Mouse (Mus musculus): Measurements from ENCODE around the gene Il10rb. TPM values are rescaled to one million over a fixed set of nuclear protein-coding genes. Genes with fewer than 3 reads are reported as not detected.

The Il10rb gene
- polyA plus RNA-seq, 1 experiment from 2014 or later: 11.7 TPM

GRCm38 (mm10) chr16:91446778-91447511 lies 41.0 kb downstream of the Il10rb start:
- Histone ChIP-seq H3K4me3 (no peak overlapping the region), H3K4me1 (no peaks in the 10 kb centered on the region), H3K9ac (no peak overlapping the region), H3K9me3 (no peaks in the 10 kb centered on the region), H3K4me2 (no peak overlapping the region), H3K27ac (no peak overlapping the region), H3K36me3 (replicated peaks) (no peaks in the 10 kb centered on the region), H3K27me3 (replicated peaks) (no peaks in the 10 kb centered on the region)
- 84% methylated on average over 8 of the region's 8 CpGs for WGBS
- ATAC-seq (replicated peaks): no peak

DNA sequence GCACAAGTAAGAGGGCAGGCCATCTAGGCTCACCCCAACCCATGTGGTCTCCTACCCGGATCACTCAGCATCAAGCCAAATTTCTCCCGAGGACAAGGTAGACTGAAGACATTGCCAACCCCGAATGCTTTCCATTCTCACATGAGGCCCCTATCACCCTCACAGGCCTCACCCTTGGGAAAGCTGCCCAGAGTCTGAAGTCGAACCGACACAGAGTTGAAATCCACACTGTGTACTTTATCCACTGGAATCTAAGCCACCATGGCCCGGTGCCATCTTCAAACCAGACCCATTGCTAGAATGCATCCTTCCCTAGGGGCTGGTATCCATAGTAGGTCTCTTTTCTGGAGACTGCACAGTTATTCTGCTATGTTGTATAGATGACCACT lies 41.5 kb downstream of the Il10rb start:
- WGBS: 82% methylated on average over 6 of the region's 6 CpGs
- Histone ChIP-seq H3K27ac (no peak overlapping the region), H3K4me1 (no peaks in the 10 kb centered on the region), H3K9me3 (no peaks in the 10 kb centered on the region), H3K9ac (no peak overlapping the region), H3K4me2 (no peak overlapping the region), H3K36me3 (replicated peaks) (no peaks in the 10 kb centered on the region), H3K27me3 (replicated peaks) (no peaks in the 10 kb centered on the region), H3K4me3 (no peak overlapping the region)
- ATAC-seq (replicated peaks): no peak

- WGBS: 94% methylated on average over 5 of the region's 5 CpGs
- H3K9me3 ChIP-seq: no peaks in the 10 kb centered on the region
- no peak overlapping the region for H3K4me3 ChIP-seq
- H3K9ac ChIP-seq: no peak overlapping the region
- no peak overlapping the region for H3K4me2 ChIP-seq
- H3K27ac ChIP-seq: no peak overlapping the region
- H3K27me3 ChIP-seq (replicated peaks): no peaks in the 10 kb centered on the region
- no peak for ATAC-seq (replicated peaks)
- H3K36me3 ChIP-seq (replicated peaks): no peaks in the 10 kb centered on the region
- no peaks in the 10 kb centered on the region for H3K4me1 ChIP-seq
These were observed 42.1 kb downstream of the Il10rb start for GRCm38 (mm10) chr16:91448088-91448487.

- Histone ChIP-seq H3K36me3 (replicated peaks) (no peaks in the 10 kb centered on the region), H3K4me3 (no peak overlapping the region), H3K4me2 (no peak overlapping the region), H3K4me1 (no peaks in the 10 kb centered on the region), H3K9me3 (no peaks in the 10 kb centered on the region), H3K27me3 (replicated peaks) (no peaks in the 10 kb centered on the region), H3K9ac (no peak overlapping the region), H3K27ac (no peak overlapping the region)
- WGBS: 88% methylated on average over 7 of the region's 7 CpGs
- no peak for ATAC-seq (replicated peaks)
These were observed 42.9 kb downstream of the Il10rb start for GRCm38 (mm10) chr16:91448895-91449294.

- no peaks in the 10 kb centered on the region for H3K36me3 ChIP-seq (replicated peaks)
- H3K27ac ChIP-seq: no peak overlapping the region
- H3K9ac ChIP-seq: no peak overlapping the region
- H3K27me3 ChIP-seq (replicated peaks): no peaks in the 10 kb centered on the region
- H3K9me3 ChIP-seq: no peaks in the 10 kb centered on the region
- no peak overlapping the region for H3K4me3 ChIP-seq
- ATAC-seq (replicated peaks): no peak
- H3K4me1 ChIP-seq: no peaks in the 10 kb centered on the region
- no peak overlapping the region for H3K4me2 ChIP-seq
- 84% methylated on average over 12 of the region's 12 CpGs for WGBS
These were observed 44.4 kb downstream of the Il10rb start for GRCm38 (mm10) chr16:91450137-91451064.

- no peaks in the 10 kb centered on the region for H3K27me3 ChIP-seq (replicated peaks)
- no peak for ATAC-seq (replicated peaks)
- 84% methylated on average over 2 of the region's 2 CpGs for WGBS
- no peaks in the 10 kb centered on the region for H3K36me3 ChIP-seq (replicated peaks)
- H3K4me1 ChIP-seq: no peaks in the 10 kb centered on the region
- H3K9ac ChIP-seq: no peak overlapping the region
- no peak overlapping the region for H3K4me3 ChIP-seq
- H3K9me3 ChIP-seq: no peaks in the 10 kb centered on the region
- no peak overlapping the region for H3K4me2 ChIP-seq
- H3K27ac ChIP-seq: no peak overlapping the region
These were observed 46.0 kb downstream of the Il10rb start for GRCm38 (mm10) chr16:91451949-91452348.

DNA sequence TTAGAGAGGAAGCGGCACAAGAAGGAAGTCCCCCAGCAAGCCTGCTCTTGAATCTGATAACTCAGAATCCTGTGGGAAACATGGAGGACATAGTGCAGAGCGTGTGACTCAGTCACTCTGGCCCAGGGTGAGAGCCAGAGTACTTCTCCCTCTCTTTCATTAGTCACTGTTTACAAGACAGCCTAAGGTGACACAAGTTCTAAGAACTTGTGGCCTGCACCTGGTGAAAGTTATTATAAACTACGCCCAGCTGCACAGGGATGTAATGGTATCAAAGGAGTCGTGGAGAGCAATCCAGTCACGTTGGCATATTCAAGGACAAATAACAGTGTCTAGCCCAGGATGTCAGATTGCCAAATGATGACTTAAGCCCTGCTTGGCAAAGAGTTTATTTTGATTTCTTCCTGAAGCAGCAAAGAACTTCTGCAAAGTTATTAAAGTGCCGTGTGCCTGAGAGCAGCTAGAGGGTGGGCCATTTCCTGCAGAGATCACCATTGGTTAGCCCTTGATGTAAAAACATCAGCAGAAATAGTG lies 46.5 kb downstream of the Il10rb start:
- no peak for ATAC-seq (replicated peaks)
- Histone ChIP-seq H3K4me2 (no peak overlapping the region), H3K4me3 (no peak overlapping the region), H3K36me3 (replicated peaks) (no peaks in the 10 kb centered on the region), H3K27ac (no peak overlapping the region), H3K9ac (no peak overlapping the region), H3K9me3 (no peaks in the 10 kb centered on the region), H3K27me3 (replicated peaks) (no peaks in the 10 kb centered on the region), H3K4me1 (no peaks in the 10 kb centered on the region)
- WGBS: 80% methylated on average over 6 of the region's 6 CpGs

- Histone ChIP-seq H3K27ac (no peak overlapping the region), H3K9ac (no peak overlapping the region), H3K9me3 (no peaks in the 10 kb centered on the region), H3K4me2 (no peak overlapping the region), H3K4me3 (no peak overlapping the region), H3K4me1 (no peaks in the 10 kb centered on the region), H3K27me3 (replicated peaks) (no peaks in the 10 kb centered on the region), H3K36me3 (replicated peaks) (no peaks in the 10 kb centered on the region)
- WGBS: 69% methylated on average over 4 of the region's 4 CpGs
- no peak for ATAC-seq (replicated peaks)
These were observed 49.9 kb downstream of the Il10rb start for GRCm38 (mm10) chr16:91455868-91456267.

GRCm38 (mm10) chr16:91458301-91458746 lies 52.4 kb downstream of the Il10rb start:
- no peak for ATAC-seq (replicated peaks)
- H3K4me2 ChIP-seq: no peak overlapping the region
- 79% methylated on average over 21 of the region's 21 CpGs for WGBS
- H3K9me3 ChIP-seq: no peaks in the 10 kb centered on the region
- H3K4me1 ChIP-seq: no peaks in the 10 kb centered on the region
- H3K4me3 ChIP-seq: no peak overlapping the region
- H3K9ac ChIP-seq: no peak overlapping the region
- no peaks in the 10 kb centered on the region for H3K36me3 ChIP-seq (replicated peaks)
- H3K27me3 ChIP-seq (replicated peaks): no peaks in the 10 kb centered on the region
- H3K27ac ChIP-seq: no peak overlapping the region

GRCm38 (mm10) chr16:91458976-91459375 lies 53.0 kb downstream of the Il10rb start:
- ATAC-seq (replicated peaks): 0 out of 2 replicates have a peak, but pooled peaks have one; percentile 33
- Histone ChIP-seq H3K4me2 (no peak overlapping the region), H3K36me3 (replicated peaks) (no peaks in the 10 kb centered on the region), H3K9me3 (no peaks in the 10 kb centered on the region), H3K27ac (no peak overlapping the region), H3K4me3 (no peak overlapping the region), H3K9ac (no peak overlapping the region), H3K27me3 (replicated peaks) (no peaks in the 10 kb centered on the region), H3K4me1 (peaks cover 2% of the 10 kb centered on the region)
- 28% methylated on average over 5 of the region's 5 CpGs for WGBS

GRCm38 (mm10) chr16:91459396-91459795 lies 53.4 kb downstream of the Il10rb start:
- WGBS: 93% methylated on average over 3 of the region's 3 CpGs
- ATAC-seq (replicated peaks): no peak
- no peaks in the 10 kb centered on the region for H3K36me3 ChIP-seq (replicated peaks)

GRCm38 (mm10) chr16:91459841-91460370 lies 53.9 kb downstream of the Il10rb start:
- 74% methylated on average over 11 of the region's 11 CpGs for WGBS

More at GRCm38 (mm10) chr16:91459396-91459795, 53.4 kb downstream of the Il10rb start:
- no peaks in the 10 kb centered on the region for H3K9me3 ChIP-seq
- H3K27ac ChIP-seq: no peak overlapping the region
- no peak overlapping the region for H3K4me2 ChIP-seq
- no peak overlapping the region for H3K9ac ChIP-seq
- H3K27me3 ChIP-seq (replicated peaks): no peaks in the 10 kb centered on the region
- no peak overlapping the region for H3K4me3 ChIP-seq
- H3K4me1 ChIP-seq: peaks cover 6% of the 10 kb centered on the region

More at GRCm38 (mm10) chr16:91459841-91460370, 53.9 kb downstream of the Il10rb start:
- H3K4me2 ChIP-seq: no peak overlapping the region
- no peak overlapping the region for H3K27ac ChIP-seq
- no peak overlapping the region for H3K9ac ChIP-seq
- H3K4me3 ChIP-seq: no peak overlapping the region
- H3K27me3 ChIP-seq (replicated peaks): no peaks in the 10 kb centered on the region
- no peaks in the 10 kb centered on the region for H3K36me3 ChIP-seq (replicated peaks)
- no peaks in the 10 kb centered on the region for H3K9me3 ChIP-seq
- ATAC-seq (replicated peaks): no peak
- H3K4me1 ChIP-seq: peaks cover 6% of the 10 kb centered on the region
